Mouse (Mus musculus): ENCODE measurements around the gene Pnck.

DNA sequence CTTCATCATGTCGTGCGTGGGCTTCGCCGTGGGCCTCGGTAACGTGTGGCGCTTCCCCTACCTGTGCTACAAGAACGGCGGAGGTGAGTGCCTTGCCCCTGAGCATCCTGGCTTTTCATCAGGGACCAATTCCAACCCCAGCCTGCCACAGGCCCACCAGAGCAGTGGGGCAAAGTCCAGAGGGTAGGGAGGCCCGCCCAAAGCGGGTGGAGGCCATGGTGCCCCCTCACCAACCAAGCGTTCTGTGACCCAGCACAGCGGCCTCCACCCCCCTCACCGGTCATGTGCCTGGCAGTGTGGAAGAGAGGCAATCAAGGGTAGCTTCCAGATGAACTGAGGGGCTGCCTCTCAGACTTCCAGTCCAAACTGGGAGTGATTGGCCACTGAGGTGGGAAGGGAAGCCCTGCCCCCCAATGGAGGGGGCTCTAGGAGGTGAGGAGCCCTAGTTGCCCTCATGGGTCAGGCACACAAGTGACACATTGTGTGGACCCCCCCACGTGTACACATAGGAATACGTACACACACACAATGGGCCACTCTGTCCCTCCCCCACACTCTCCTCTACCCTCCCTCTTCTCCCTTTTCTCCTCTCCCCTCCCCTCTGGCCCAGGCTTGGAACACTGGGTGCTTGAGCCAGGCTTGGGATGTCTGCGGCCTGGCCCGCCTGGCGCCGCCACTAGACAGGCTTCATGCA lies 14.2 kb upstream of the Pnck start:
- TF ChIP-seq POLR2A (IDR thresholded peaks at IDR 0.05; ENCODE audit: insufficient read depth, low read length), result no peak
- TF ChIP-seq CTCF (IDR thresholded peaks at IDR 0.05; ENCODE audit: low read depth, low read length), result no peak
